Mouse (Mus musculus) CD8-positive naive resting alpha-beta T cell, adult 2 months (primary cell): Measurements from ENCODE around the gene Thap11.

Experiments
- DNase-seq, 2 experiments: peaks; one replicate each; pipeline ENCODE4 v3.0.0; 2022; ENCODE audit warnings: low read depth in 2 of 2, low spot score in 2 of 2

Thap11 gene

DNA sequence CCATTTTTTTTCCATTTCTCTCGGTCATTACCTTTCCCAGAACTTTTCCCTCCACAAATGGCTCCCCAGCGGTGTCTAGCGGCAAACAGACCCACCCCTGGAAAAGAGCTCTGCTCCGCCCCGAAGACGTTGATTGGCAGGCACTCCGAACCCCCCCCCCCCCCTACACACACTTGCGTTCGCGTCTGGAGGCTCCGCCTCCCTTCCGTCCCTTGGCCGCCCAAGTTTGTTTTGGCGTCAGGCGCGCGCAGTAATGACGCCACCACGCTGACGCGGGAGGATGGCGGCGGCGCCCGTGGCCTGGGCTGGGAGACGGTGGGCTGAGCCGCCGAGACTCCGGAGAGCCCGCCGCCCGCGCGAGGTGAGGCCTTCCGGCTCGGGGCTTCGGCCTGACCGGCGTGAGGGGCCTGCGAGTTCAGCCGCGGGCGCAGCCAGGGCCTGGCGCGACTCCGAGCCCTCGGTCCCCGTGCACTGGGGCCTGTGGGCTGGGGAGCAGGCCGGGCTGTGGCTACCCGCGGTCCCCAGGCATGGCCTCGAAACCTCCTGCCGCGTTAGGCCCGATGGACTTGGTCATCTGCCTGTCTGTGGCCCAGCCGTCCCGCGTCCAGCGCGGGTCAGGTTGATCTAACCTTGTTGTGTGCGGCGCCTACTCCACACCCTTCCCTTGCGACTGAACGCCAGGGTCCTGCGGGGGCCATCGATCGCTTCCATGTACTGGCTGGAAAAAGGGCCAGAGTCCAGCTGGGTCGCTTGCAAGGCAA, 45.4 kb downstream of the Thap11 start, which contains the start of gene Pskh1:
TSS of gene Pskh1 (plus strand) at position 262 of the 761 bp plus-strand sequence.
- peak; percentile 86 to 87 for DNase-seq

DNA sequence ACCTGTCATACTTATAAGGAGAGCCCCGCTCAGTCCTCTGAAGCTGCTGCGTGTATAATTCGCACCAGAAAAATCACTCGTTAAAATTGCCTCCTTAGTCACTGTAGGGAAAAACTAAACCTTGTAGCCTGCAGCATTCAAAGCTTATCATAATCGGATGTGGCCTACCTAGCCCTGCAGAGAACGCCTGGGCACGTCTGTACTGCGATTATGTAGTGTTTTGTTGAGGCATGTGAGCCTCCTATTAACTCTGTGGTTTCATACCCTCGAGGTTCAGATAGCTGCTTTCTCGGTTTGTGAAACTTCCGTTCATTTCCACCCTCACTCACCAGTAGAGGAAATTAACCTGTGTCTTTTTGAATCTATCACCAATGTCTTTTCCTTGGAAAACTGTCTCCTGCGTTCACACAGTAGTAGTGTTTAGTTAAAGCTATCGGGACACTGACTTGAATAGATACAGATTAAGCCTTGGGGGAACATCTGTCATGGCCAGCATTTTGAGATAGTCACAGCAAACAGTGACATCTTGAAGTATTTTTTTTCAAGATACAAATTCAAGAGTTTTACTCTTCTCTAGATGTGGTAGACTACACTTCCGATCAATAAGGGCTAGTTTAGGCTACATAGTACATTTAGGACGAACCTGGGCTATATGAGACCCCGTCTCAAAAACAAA, 46.1 kb downstream of the Thap11 start:
- peak; percentile 41 to 58 for DNase-seq
